Mouse (Mus musculus): ENCODE results near the gene Ncaph2. TPM values are rescaled to one million over a fixed set of nuclear protein-coding genes. Genes with fewer than 3 reads are reported as not detected.

Gene Ncaph2
- polyA plus RNA-seq, 1 experiment from 2014 or later = 100 TPM

- ATAC-seq (ENCODE audit: low read depth) = peak; percentile 63
- peak overlapping the region; percentile 71 for H3K4me2 ChIP-seq (ENCODE audit: low read depth, low read length)
- peaks cover 23% of the 10 kb centered on the region for H3K4me1 ChIP-seq (ENCODE audit: control insufficient read depth, low read depth, low read length)
- no peak overlapping the region for H3K27ac ChIP-seq (ENCODE audit: low read length)
- 7% methylated on average over 10 of the region's 10 CpGs for WGBS (ENCODE audit: insufficient replicate concordance)
- 0 out of 2 replicates have a peak overlapping the region, but pooled peaks have one; percentile 11 for H3K9ac ChIP-seq (ENCODE audit: low read depth, low read length)
- H3K4me3 ChIP-seq (ENCODE audit: low read depth, low read length) = peak overlapping the region; percentile 52
- H3K9me3 ChIP-seq (replicated peaks; ENCODE audit: control insufficient read depth, low read length) = no peaks in the 10 kb centered on the region
- no peaks in the 10 kb centered on the region for H3K36me3 ChIP-seq (ENCODE audit: control insufficient read depth, insufficient read depth)
- H3K27me3 ChIP-seq (ENCODE audit: control insufficient read depth, insufficient read depth, low read depth, low read length) = peaks cover 34% of the 10 kb centered on the region
Observed at GRCm38 (mm10) chr15:89379429-89379828, 23.9 kb downstream of the Ncaph2 start.

GRCm38 (mm10) chr15:89384617-89385016, 29.1 kb downstream of the Ncaph2 start, which contains the start of gene Klhdc7b:
Gene Klhdc7b, plus strand, starts transcription at chr15:89384917.
- no peak for ATAC-seq (ENCODE audit: low read depth)
- Histone ChIP-seq H3K27me3 (ENCODE audit: control insufficient read depth, insufficient read depth, low read depth, low read length) (peaks cover under 1% of the 10 kb centered on the region), H3K4me1 (ENCODE audit: control insufficient read depth, low read depth, low read length) (peaks cover under 1% of the 10 kb centered on the region; the same call in 1 of the 2 replicates), H3K36me3 (ENCODE audit: control insufficient read depth, insufficient read depth) (no peaks in the 10 kb centered on the region), H3K27ac (ENCODE audit: low read length) (no peak within 1 kb of the TSS), H3K9ac (ENCODE audit: low read depth, low read length) (no peak within 1 kb of the TSS), H3K9me3 (replicated peaks; ENCODE audit: control insufficient read depth, low read length) (no peaks in the 10 kb centered on the region), H3K4me3 (ENCODE audit: low read depth, low read length) (no peak within 1 kb of the TSS), H3K4me2 (ENCODE audit: low read depth, low read length) (no peak within 1 kb of the TSS)
- whole genome bisulfite sequencing (ENCODE audit: insufficient replicate concordance) = 74% methylated on average over 7 of the region's 7 CpGs

- Histone ChIP-seq H3K9ac (ENCODE audit: low read depth, low read length) (no peak overlapping the region), H3K4me2 (ENCODE audit: low read depth, low read length) (no peak overlapping the region), H3K9me3 (replicated peaks; ENCODE audit: control insufficient read depth, low read length) (no peaks in the 10 kb centered on the region), H3K27ac (ENCODE audit: low read length) (no peak overlapping the region), H3K36me3 (ENCODE audit: control insufficient read depth, insufficient read depth) (no peaks in the 10 kb centered on the region), H3K27me3 (ENCODE audit: control insufficient read depth, insufficient read depth, low read depth, low read length) (no peaks in the 10 kb centered on the region), H3K4me1 (ENCODE audit: control insufficient read depth, low read depth, low read length) (no peaks in the 10 kb centered on the region), H3K4me3 (ENCODE audit: low read depth, low read length) (no peak overlapping the region)
- 35% methylated on average over 12 of the region's 12 CpGs for WGBS (ENCODE audit: insufficient replicate concordance)
- ATAC-seq (ENCODE audit: low read depth) = no peak
Observed at GRCm38 (mm10) chr15:89387127-89387526, 31.6 kb downstream of the Ncaph2 start.

GRCm38 (mm10) chr15:89390081-89390480, 34.6 kb downstream of the Ncaph2 start:
- Histone ChIP-seq H3K4me3 (ENCODE audit: low read depth, low read length) (no peak overlapping the region), H3K36me3 (ENCODE audit: control insufficient read depth, insufficient read depth) (no peaks in the 10 kb centered on the region), H3K27me3 (ENCODE audit: control insufficient read depth, insufficient read depth, low read depth, low read length) (no peaks in the 10 kb centered on the region), H3K9me3 (replicated peaks; ENCODE audit: control insufficient read depth, low read length) (no peaks in the 10 kb centered on the region), H3K27ac (ENCODE audit: low read length) (no peak overlapping the region), H3K4me2 (ENCODE audit: low read depth, low read length) (no peak overlapping the region), H3K4me1 (ENCODE audit: control insufficient read depth, low read depth, low read length) (no peaks in the 10 kb centered on the region), H3K9ac (ENCODE audit: low read depth, low read length) (no peak overlapping the region)
- 78% methylated on average over 10 of the region's 10 CpGs for WGBS (ENCODE audit: insufficient replicate concordance)
- no peak for ATAC-seq (ENCODE audit: low read depth)

- Histone ChIP-seq H3K4me2 (ENCODE audit: low read depth, low read length) (no peak overlapping the region), H3K4me1 (ENCODE audit: control insufficient read depth, low read depth, low read length) (no peaks in the 10 kb centered on the region; the same call in 1 of the 2 replicates), H3K27ac (ENCODE audit: low read length) (no peak overlapping the region), H3K4me3 (ENCODE audit: low read depth, low read length) (no peak overlapping the region), H3K9me3 (replicated peaks; ENCODE audit: control insufficient read depth, low read length) (no peaks in the 10 kb centered on the region), H3K36me3 (ENCODE audit: control insufficient read depth, insufficient read depth) (no peaks in the 10 kb centered on the region), H3K27me3 (ENCODE audit: control insufficient read depth, insufficient read depth, low read depth, low read length) (no peaks in the 10 kb centered on the region), H3K9ac (ENCODE audit: low read depth, low read length) (no peak overlapping the region)
- ATAC-seq (ENCODE audit: low read depth) = peak; percentile 84
- WGBS (ENCODE audit: insufficient replicate concordance) = 60% methylated on average over 4 of the region's 4 CpGs
Observed at GRCm38 (mm10) chr15:89396883-89397282, 41.4 kb downstream of the Ncaph2 start.

- WGBS (ENCODE audit: insufficient replicate concordance) = 60% methylated on average over 2 of the region's 2 CpGs
Observed at GRCm38 (mm10) chr15:89398146-89398545, 42.6 kb downstream of the Ncaph2 start.

GRCm38 (mm10) chr15:89399716-89400115, 44.2 kb downstream of the Ncaph2 start:
- H3K4me1 ChIP-seq (ENCODE audit: control insufficient read depth, low read depth, low read length) = no peaks in the 10 kb centered on the region; the same call in 1 of the 2 replicates
- ATAC-seq (ENCODE audit: low read depth) = no peak
- H3K4me2 ChIP-seq (ENCODE audit: low read depth, low read length) = no peak overlapping the region
- no peak overlapping the region for H3K27ac ChIP-seq (ENCODE audit: low read length)
- 29% methylated on average over 1 of the region's 1 CpGs for WGBS (ENCODE audit: insufficient replicate concordance)
- no peaks in the 10 kb centered on the region for H3K36me3 ChIP-seq (ENCODE audit: control insufficient read depth, insufficient read depth)
- H3K4me3 ChIP-seq (ENCODE audit: low read depth, low read length) = no peak overlapping the region
- H3K9ac ChIP-seq (ENCODE audit: low read depth, low read length) = no peak overlapping the region
- no peaks in the 10 kb centered on the region for H3K27me3 ChIP-seq (ENCODE audit: control insufficient read depth, insufficient read depth, low read depth, low read length)
- no peaks in the 10 kb centered on the region for H3K9me3 ChIP-seq (replicated peaks; ENCODE audit: control insufficient read depth, low read length)

More at GRCm38 (mm10) chr15:89398146-89398545, 42.6 kb downstream of the Ncaph2 start:
- Histone ChIP-seq H3K27me3 (ENCODE audit: control insufficient read depth, insufficient read depth, low read depth, low read length) (no peaks in the 10 kb centered on the region), H3K4me3 (ENCODE audit: low read depth, low read length) (no peak overlapping the region), H3K4me1 (ENCODE audit: control insufficient read depth, low read depth, low read length) (no peaks in the 10 kb centered on the region; the same call in 1 of the 2 replicates), H3K4me2 (ENCODE audit: low read depth, low read length) (no peak overlapping the region), H3K27ac (ENCODE audit: low read length) (no peak overlapping the region), H3K36me3 (ENCODE audit: control insufficient read depth, insufficient read depth) (no peaks in the 10 kb centered on the region), H3K9me3 (replicated peaks; ENCODE audit: control insufficient read depth, low read length) (no peaks in the 10 kb centered on the region), H3K9ac (ENCODE audit: low read depth, low read length) (no peak overlapping the region)
- no peak for ATAC-seq (ENCODE audit: low read depth)

- H3K36me3 ChIP-seq (ENCODE audit: control insufficient read depth, insufficient read depth) = no peaks in the 10 kb centered on the region
- no peaks in the 10 kb centered on the region for H3K9me3 ChIP-seq (replicated peaks; ENCODE audit: control insufficient read depth, low read length)
- H3K4me2 ChIP-seq (ENCODE audit: low read depth, low read length) = no peak overlapping the region
- WGBS (ENCODE audit: insufficient replicate concordance) = 74% methylated on average over 1 of the region's 1 CpGs
- H3K4me1 ChIP-seq (ENCODE audit: control insufficient read depth, low read depth, low read length) = no peaks in the 10 kb centered on the region
- no peak for ATAC-seq (ENCODE audit: low read depth)
- H3K9ac ChIP-seq (ENCODE audit: low read depth, low read length) = no peak overlapping the region
- no peak overlapping the region for H3K27ac ChIP-seq (ENCODE audit: low read length)
- no peak overlapping the region for H3K4me3 ChIP-seq (ENCODE audit: low read depth, low read length)
- H3K27me3 ChIP-seq (ENCODE audit: control insufficient read depth, insufficient read depth, low read depth, low read length) = no peaks in the 10 kb centered on the region
Observed at GRCm38 (mm10) chr15:89402471-89402870, 47.0 kb downstream of the Ncaph2 start.

- 54% methylated on average over 10 of the region's 10 CpGs for WGBS (ENCODE audit: insufficient replicate concordance)
- Histone ChIP-seq H3K9ac (ENCODE audit: low read depth, low read length) (no peak overlapping the region), H3K9me3 (replicated peaks; ENCODE audit: control insufficient read depth, low read length) (no peaks in the 10 kb centered on the region), H3K4me2 (ENCODE audit: low read depth, low read length) (no peak overlapping the region), H3K4me1 (ENCODE audit: control insufficient read depth, low read depth, low read length) (no peaks in the 10 kb centered on the region), H3K4me3 (ENCODE audit: low read depth, low read length) (no peak overlapping the region), H3K36me3 (ENCODE audit: control insufficient read depth, insufficient read depth) (no peaks in the 10 kb centered on the region), H3K27ac (ENCODE audit: low read length) (no peak overlapping the region), H3K27me3 (ENCODE audit: control insufficient read depth, insufficient read depth, low read depth, low read length) (no peaks in the 10 kb centered on the region)
- ATAC-seq (ENCODE audit: low read depth) = no peak
Observed at GRCm38 (mm10) chr15:89404831-89405623, 49.5 kb downstream of the Ncaph2 start.

Measured in liver, embryonic 16.5 days (tissue).